Mouse (Mus musculus) megakaryocyte, embryonic 14.5 days (primary cell): Measurements from ENCODE around the gene Pitpnb.

Experiments used
- FLI1 ChIP-seq: IDR thresholded peaks from 2 replicates; pipeline ENCODE4 v1.6.1; 2012; ENCODE audit warnings: low read length, inconsistent platforms, mixed read lengths
- GATA1 ChIP-seq: IDR thresholded peaks from 3 replicates; pipeline ENCODE4 v1.6.1; 2012; ENCODE audit warnings: mixed read lengths, low read length, inconsistent platforms, borderline replicate concordance

DNA sequence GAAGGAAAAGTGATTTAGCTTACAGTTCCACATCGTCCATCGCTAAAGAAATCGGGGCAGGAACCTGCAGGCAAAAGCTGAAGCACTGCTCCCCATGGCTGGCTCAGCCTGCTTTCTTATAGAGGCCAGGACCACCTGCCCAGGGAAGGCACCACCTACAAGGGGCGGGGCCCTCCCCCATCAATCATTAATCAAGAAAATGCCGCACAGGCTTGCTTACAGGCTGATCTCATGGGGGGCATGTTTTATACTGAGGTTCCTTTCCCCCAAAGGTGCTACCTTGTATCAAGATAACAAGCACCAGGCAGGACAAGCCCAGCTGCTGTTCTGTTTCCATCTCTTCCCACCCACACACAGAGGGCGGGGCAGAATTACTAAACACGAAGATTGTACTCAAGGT is 31.9 kb upstream of the Pitpnb start:
- TF ChIP-seq GATA1 (no peak), FLI1 (no peak)
